Mouse (Mus musculus): ENCODE measurements around the gene Eif3l. TPM values are rescaled to one million over a fixed set of nuclear protein-coding genes. Genes with fewer than 3 reads are reported as not detected.

Eif3l gene
- polyA plus RNA-seq, 1 experiment = 114 TPM

GRCm38 (mm10) chr15:79100391-79100790 lies 25.4 kb downstream of the Eif3l start:
- H3K4me1 ChIP-seq (ENCODE audit: control insufficient read depth, insufficient read depth, low read length) = no peaks in the 10 kb centered on the region
- H3K4me3 ChIP-seq (ENCODE audit: insufficient read depth, low read length) = no peak overlapping the region
- TF ChIP-seq POLR2A (IDR thresholded peaks at IDR 0.05; ENCODE audit: borderline replicate concordance, low read depth, low read length) (no peak), CTCF (IDR thresholded peaks at IDR 0.05; ENCODE audit: low read depth, low read length) (no peak)
- H3K27ac ChIP-seq (ENCODE audit: insufficient read depth, low read depth, low read length) = no peak overlapping the region

GRCm38 (mm10) chr15:79101531-79101930 lies 26.6 kb downstream of the Eif3l start:
- no peaks in the 10 kb centered on the region for H3K4me1 ChIP-seq (ENCODE audit: control insufficient read depth, insufficient read depth, low read length)
- H3K4me3 ChIP-seq (ENCODE audit: insufficient read depth, low read length) = no peak overlapping the region
- no peak for TF ChIP-seq POLR2A (IDR thresholded peaks at IDR 0.05; ENCODE audit: borderline replicate concordance, low read depth, low read length)
- TF ChIP-seq CTCF (IDR thresholded peaks at IDR 0.05; ENCODE audit: low read depth, low read length) = no peak
- no peak overlapping the region for H3K27ac ChIP-seq (ENCODE audit: insufficient read depth, low read depth, low read length)

GRCm38 (mm10) chr15:79103264-79103663 lies 28.3 kb downstream of the Eif3l start:
- Histone ChIP-seq H3K4me3 (ENCODE audit: insufficient read depth, low read length) (no peak overlapping the region), H3K4me1 (ENCODE audit: control insufficient read depth, insufficient read depth, low read length) (peaks cover 9% of the 10 kb centered on the region), H3K27ac (ENCODE audit: insufficient read depth, low read depth, low read length) (no peak overlapping the region)
- TF ChIP-seq POLR2A (IDR thresholded peaks at IDR 0.05; ENCODE audit: borderline replicate concordance, low read depth, low read length) (no peak), CTCF (IDR thresholded peaks at IDR 0.05; ENCODE audit: low read depth, low read length) (no peak)

- Histone ChIP-seq H3K27ac (ENCODE audit: insufficient read depth, low read depth, low read length) (no peak overlapping the region), H3K4me1 (ENCODE audit: control insufficient read depth, insufficient read depth, low read length) (peaks cover 21% of the 10 kb centered on the region), H3K4me3 (ENCODE audit: insufficient read depth, low read length) (no peak overlapping the region)
- TF ChIP-seq CTCF (IDR thresholded peaks at IDR 0.05; ENCODE audit: low read depth, low read length) = no peak
- TF ChIP-seq POLR2A (IDR thresholded peaks at IDR 0.05; ENCODE audit: borderline replicate concordance, low read depth, low read length) = no peak
Measured at GRCm38 (mm10) chr15:79105804-79106203, 30.8 kb downstream of the Eif3l start.

- Histone ChIP-seq H3K4me3 (ENCODE audit: insufficient read depth, low read length) (peak overlapping the region; percentile 95), H3K27ac (ENCODE audit: insufficient read depth, low read depth, low read length) (peak overlapping the region; percentile 38), H3K4me1 (ENCODE audit: control insufficient read depth, insufficient read depth, low read length) (peaks cover 26% of the 10 kb centered on the region)
- TF ChIP-seq POLR2A (IDR thresholded peaks at IDR 0.05; ENCODE audit: borderline replicate concordance, low read depth, low read length) = no peak; the same call in 1 of the 2 replicates
- 0 out of 2 replicates have a peak, but pooled peaks have one; percentile 11 for TF ChIP-seq CTCF (IDR thresholded peaks at IDR 0.05; ENCODE audit: low read depth, low read length)
Measured at GRCm38 (mm10) chr15:79107966-79108365, 33.0 kb downstream of the Eif3l start.

GRCm38 (mm10) chr15:79108421-79109320 lies 33.7 kb downstream of the Eif3l start, which contains the start of gene Micall1:
Gene Micall1, plus strand, starts transcription at chr15:79108898.
- Histone ChIP-seq H3K4me3 (ENCODE audit: insufficient read depth, low read length) (peak within 1 kb of the TSS; percentile 95), H3K4me1 (ENCODE audit: control insufficient read depth, insufficient read depth, low read length) (peaks cover 26% of the 10 kb centered on the region), H3K27ac (ENCODE audit: insufficient read depth, low read depth, low read length) (peak within 1 kb of the TSS; percentile 58)
- TF ChIP-seq CTCF (IDR thresholded peaks at IDR 0.05; ENCODE audit: low read depth, low read length) (no peak), POLR2A (IDR thresholded peaks at IDR 0.05; ENCODE audit: borderline replicate concordance, low read depth, low read length) (no peak)

GRCm38 (mm10) chr15:79109321-79109934 lies 34.4 kb downstream of the Eif3l start:
- H3K27ac ChIP-seq (ENCODE audit: insufficient read depth, low read depth, low read length) = peak overlapping the region; percentile 58
- H3K4me1 ChIP-seq (ENCODE audit: control insufficient read depth, insufficient read depth, low read length) = peaks cover 26% of the 10 kb centered on the region
- H3K4me3 ChIP-seq (ENCODE audit: insufficient read depth, low read length) = peak overlapping the region; percentile 95
- TF ChIP-seq POLR2A (IDR thresholded peaks at IDR 0.05; ENCODE audit: borderline replicate concordance, low read depth, low read length) = no peak

- H3K4me3 ChIP-seq (ENCODE audit: insufficient read depth, low read length) = peak overlapping the region; percentile 95
- peaks cover 26% of the 10 kb centered on the region for H3K4me1 ChIP-seq (ENCODE audit: control insufficient read depth, insufficient read depth, low read length)
- H3K27ac ChIP-seq (ENCODE audit: insufficient read depth, low read depth, low read length) = no peak overlapping the region
- TF ChIP-seq CTCF (IDR thresholded peaks at IDR 0.05; ENCODE audit: low read depth, low read length) = no peak
- TF ChIP-seq POLR2A (IDR thresholded peaks at IDR 0.05; ENCODE audit: borderline replicate concordance, low read depth, low read length) = no peak
Measured at GRCm38 (mm10) chr15:79110031-79110430, 35.1 kb downstream of the Eif3l start.

- H3K27ac ChIP-seq (ENCODE audit: insufficient read depth, low read depth, low read length) = no peak overlapping the region
- no peak overlapping the region; the same call in 1 of the 2 replicates for H3K4me3 ChIP-seq (ENCODE audit: insufficient read depth, low read length)
- H3K4me1 ChIP-seq (ENCODE audit: control insufficient read depth, insufficient read depth, low read length) = peaks cover 26% of the 10 kb centered on the region
- no peak for TF ChIP-seq CTCF (IDR thresholded peaks at IDR 0.05; ENCODE audit: low read depth, low read length)
- no peak for TF ChIP-seq POLR2A (IDR thresholded peaks at IDR 0.05; ENCODE audit: borderline replicate concordance, low read depth, low read length)
Measured at GRCm38 (mm10) chr15:79110528-79110927, 35.5 kb downstream of the Eif3l start.

GRCm38 (mm10) chr15:79111774-79112173 lies 36.8 kb downstream of the Eif3l start:
- no peak overlapping the region for H3K27ac ChIP-seq (ENCODE audit: insufficient read depth, low read depth, low read length)
- peaks cover 26% of the 10 kb centered on the region for H3K4me1 ChIP-seq (ENCODE audit: control insufficient read depth, insufficient read depth, low read length)
- TF ChIP-seq POLR2A (IDR thresholded peaks at IDR 0.05; ENCODE audit: borderline replicate concordance, low read depth, low read length) = no peak
- TF ChIP-seq CTCF (IDR thresholded peaks at IDR 0.05; ENCODE audit: low read depth, low read length) = no peak
- no peak overlapping the region for H3K4me3 ChIP-seq (ENCODE audit: insufficient read depth, low read length)
